Comparison of ENCODE assay signal across 9 mouse cellular contexts in the genomic region with DNA sequence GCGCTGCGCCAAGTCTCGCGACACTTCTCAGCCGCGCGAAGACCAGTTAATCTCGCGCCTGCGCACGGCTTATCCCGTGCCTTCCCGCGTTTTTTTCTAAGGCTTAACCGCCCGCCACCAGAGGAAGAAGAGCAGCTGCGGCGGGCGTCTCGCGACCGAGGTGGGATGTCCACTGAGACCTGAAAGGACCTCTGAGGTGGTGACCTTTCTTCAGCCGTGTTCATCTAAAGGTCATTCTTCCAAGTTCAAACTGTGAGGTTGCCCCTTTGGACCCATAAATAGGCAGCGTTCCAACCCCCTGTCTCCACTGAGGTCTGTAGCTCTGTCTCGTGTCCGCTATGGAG. TPM values are rescaled to one million over a fixed set of nuclear protein-coding genes. Genes with fewer than 3 reads are reported as not detected.
DNase-seq lines count a peak whose midpoint lies in the region; ATAC-seq lines count a peak whose summit lies in the region.
"Had no signal": no experiment of that assay in that cellular context is flagged by ENCODE, and none has a peak within 500 bp of the region (broad histone marks: within the 10 kb centered on the region; RNA-seq: fewer than 3 reads in every experiment).

No protein-coding gene starts in this region.

- no peaks in the 10 kb centered on the region for H3K27me3 ChIP-seq in kidney, embryonic 16.5 days (ENCODE audit: insufficient read depth, low read length)
- H3K27me3 ChIP-seq in embryonic facial prominence, embryonic 12.5 days: no peaks in the 10 kb centered on the region
- no peaks in the 10 kb centered on the region for H3K27me3 ChIP-seq in hindbrain, embryonic 16.5 days (replicated peaks; ENCODE audit: control insufficient read depth, insufficient read depth, low read length)
- H3K27me3 ChIP-seq in midbrain, embryonic 15.5 days (replicated peaks): no peaks in the 10 kb centered on the region

- H3K4me3 ChIP-seq in kidney, embryonic 16.5 days (ENCODE audit: low read length): peak overlapping the region; percentile 75
- H3K4me3 ChIP-seq in embryonic facial prominence, embryonic 12.5 days: peak overlapping the region; percentile 59
- peak overlapping the region; percentile 52 for H3K4me3 ChIP-seq in hindbrain, embryonic 16.5 days (ENCODE audit: low read length)
- H3K4me3 ChIP-seq in midbrain, embryonic 15.5 days: peak overlapping the region; percentile 94

- 26% methylated on average over 26 of the region's 26 CpGs for WGBS in kidney, embryonic 16.5 days
- WGBS in embryonic facial prominence, embryonic 12.5 days: 21% methylated on average over 26 of the region's 26 CpGs
- 22% methylated on average over 26 of the region's 26 CpGs for WGBS in hindbrain, embryonic 16.5 days
- 23% methylated on average over 26 of the region's 26 CpGs for WGBS in midbrain, embryonic 15.5 days

- peaks cover 29% of the 10 kb centered on the region for H3K4me1 ChIP-seq in kidney, embryonic 16.5 days (ENCODE audit: insufficient read depth, low read length)
- H3K4me1 ChIP-seq in embryonic facial prominence, embryonic 12.5 days: peaks cover 35% of the 10 kb centered on the region
- H3K4me1 ChIP-seq in hindbrain, embryonic 16.5 days (ENCODE audit: control insufficient read depth, insufficient read depth, low read depth, low read length): peaks cover 24% of the 10 kb centered on the region
- peaks cover 37% of the 10 kb centered on the region for H3K4me1 ChIP-seq in midbrain, embryonic 15.5 days

- peaks cover 6% of the 10 kb centered on the region; the same call in 1 of the 2 replicates for H3K36me3 ChIP-seq in kidney, embryonic 16.5 days (ENCODE audit: insufficient read depth, low read length)
- H3K36me3 ChIP-seq in embryonic facial prominence, embryonic 12.5 days: peaks cover 24% of the 10 kb centered on the region
- H3K36me3 ChIP-seq in hindbrain, embryonic 16.5 days (ENCODE audit: control insufficient read depth, insufficient read depth, low read length): peaks cover 3% of the 10 kb centered on the region; the same call in 1 of the 2 replicates
- H3K36me3 ChIP-seq in midbrain, embryonic 15.5 days (replicated peaks): peaks cover 3% of the 10 kb centered on the region; the same call in 1 of the 2 replicates

- no peak for DNase-seq in kidney, adult 18-20 months
- no peak for DNase-seq in urinary bladder, adult 18-20 months (ENCODE audit: low spot score in 2 of 2)
- no peak for DNase-seq in gastrocnemius, postnatal 4 days (ENCODE audit: low spot score in 2 of 2)
- DNase-seq in cerebellum, adult 9-11 months: no peak

- no peak overlapping the region for H3K27ac ChIP-seq in kidney, embryonic 16.5 days (ENCODE audit: low read length)
- H3K27ac ChIP-seq in embryonic facial prominence, embryonic 12.5 days: no peak overlapping the region
- peak overlapping the region; percentile 40; the same call in 1 of the 2 replicates for H3K27ac ChIP-seq in hindbrain, embryonic 16.5 days (ENCODE audit: low read depth, low read length)
- peak overlapping the region; percentile 8 for H3K27ac ChIP-seq in midbrain, embryonic 15.5 days

- peaks cover 5% of the 10 kb centered on the region; the same call in 1 of the 2 replicates for H3K9me3 ChIP-seq in kidney, embryonic 16.5 days (ENCODE audit: low read length)
- H3K9me3 ChIP-seq in embryonic facial prominence, embryonic 12.5 days: no peaks in the 10 kb centered on the region; the same call in 1 of the 2 replicates
- H3K9me3 ChIP-seq in hindbrain, embryonic 16.5 days (ENCODE audit: control insufficient read depth, low read length): peaks cover 2% of the 10 kb centered on the region; the same call in 1 of the 2 replicates
- no peaks in the 10 kb centered on the region for H3K9me3 ChIP-seq in midbrain, embryonic 15.5 days

- peak overlapping the region; percentile 77 for H3K4me2 ChIP-seq in kidney, embryonic 16.5 days (replicated peaks; ENCODE audit: low read depth, low read length)
- H3K4me2 ChIP-seq in embryonic facial prominence, embryonic 12.5 days (replicated peaks): peak overlapping the region; percentile 90
- H3K4me2 ChIP-seq in hindbrain, embryonic 16.5 days (ENCODE audit: low read length): peak overlapping the region; percentile 72
- peak overlapping the region; percentile 79 for H3K4me2 ChIP-seq in midbrain, embryonic 15.5 days

- ATAC-seq in kidney, embryonic 16.5 days (ENCODE audit: low FRiP score, low TSS enrichment): 0 out of 2 replicates have a peak, but pooled peaks have one; percentile 0
- ATAC-seq in embryonic facial prominence, embryonic 12.5 days (ENCODE audit: insufficient number of reproducible peaks, insufficient read depth, low FRiP score, low TSS enrichment): no peak
- ATAC-seq in hindbrain, embryonic 16.5 days: no peak
- ATAC-seq in midbrain, embryonic 15.5 days (replicated peaks): 0 out of 2 replicates have a peak, but pooled peaks have one; percentile 2

- 0 out of 2 replicates have a peak overlapping the region, but pooled peaks have one; percentile 29 for H3K9ac ChIP-seq in kidney, embryonic 16.5 days (replicated peaks; ENCODE audit: low read length)
- no peak overlapping the region for H3K9ac ChIP-seq in embryonic facial prominence, embryonic 12.5 days
- 0 out of 2 replicates have a peak overlapping the region, but pooled peaks have one; percentile 28 for H3K9ac ChIP-seq in hindbrain, embryonic 16.5 days (ENCODE audit: low read depth, low read length)
- no peak overlapping the region for H3K9ac ChIP-seq in midbrain, embryonic 15.5 days

RNA-seq across cellular contexts. Expression of gene Stag3, which starts 0.4 kb away (rescaled TPM):
- 4.3 TPM in 2 replicates for polyA plus RNA-seq in kidney, embryonic 16.5 days (2015; fragmentation: Nextera tagmentation; extraction: Ambion mirVana)
- 7.9 and 8.7 TPM in 2 replicates for polyA plus RNA-seq in embryonic facial prominence, embryonic 12.5 days (2016; fragmentation: Nextera tagmentation; extraction: Ambion mirVana)
- 10.3 and 13.8 TPM in 2 replicates for polyA plus RNA-seq in hindbrain, embryonic 16.5 days (2015; fragmentation: Nextera tagmentation; extraction: Ambion mirVana)
- 8.3 and 9.7 TPM in 2 replicates for polyA plus RNA-seq in midbrain, embryonic 15.5 days (2015; fragmentation: Nextera tagmentation; extraction: Ambion mirVana)
- 1 to 10 TPM in 1 of 2 experiments, under 1 TPM in 1; 0.54 to 1.4 TPM for total RNA-seq in gastrocnemius, postnatal 4 days (2021)

RNA-seq across cellular contexts. Expression of gene Gpc2, which starts 0.6 kb away (rescaled TPM):
- polyA plus RNA-seq in kidney, embryonic 16.5 days (2015; fragmentation: Nextera tagmentation; extraction: Ambion mirVana): 31.2 and 32.8 TPM in 2 replicates
- 70.1 and 75.3 TPM in 2 replicates for polyA plus RNA-seq in embryonic facial prominence, embryonic 12.5 days (2016; fragmentation: Nextera tagmentation; extraction: Ambion mirVana)
- polyA plus RNA-seq in hindbrain, embryonic 16.5 days (2015; fragmentation: Nextera tagmentation; extraction: Ambion mirVana): 113 and 140 TPM in 2 replicates
- polyA plus RNA-seq in midbrain, embryonic 15.5 days (2015; fragmentation: Nextera tagmentation; extraction: Ambion mirVana): 218 and 231 TPM in 2 replicates
- total RNA-seq in gastrocnemius, postnatal 4 days (2021): 1 to 10 TPM; 1.7 to 3.0 TPM

RNA-seq across cellular contexts. Expression of gene Gm43720, which starts 0.6 kb away (rescaled TPM):
- 0.15 and 0.28 TPM in 2 replicates for polyA plus RNA-seq in kidney, embryonic 16.5 days (2015; fragmentation: Nextera tagmentation; extraction: Ambion mirVana)
- 0.23 TPM in 1 of 2 replicates, not detected in the other for polyA plus RNA-seq in embryonic facial prominence, embryonic 12.5 days (2016; fragmentation: Nextera tagmentation; extraction: Ambion mirVana)
- 0.04 and 0.12 TPM in 2 replicates for polyA plus RNA-seq in hindbrain, embryonic 16.5 days (2015; fragmentation: Nextera tagmentation; extraction: Ambion mirVana)
- 0.04 and 0.09 TPM in 2 replicates for polyA plus RNA-seq in midbrain, embryonic 15.5 days (2015; fragmentation: Nextera tagmentation; extraction: Ambion mirVana)
- not detected for total RNA-seq in gastrocnemius, postnatal 4 days (2021)
- total RNA-seq: common myeloid progenitor, adult 5-6 weeks had no signal

RNA-seq across cellular contexts. Expression of gene Gal3st4, which starts 7.8 kb away (rescaled TPM):
- 2.3 and 2.7 TPM in 2 replicates for polyA plus RNA-seq in kidney, embryonic 16.5 days (2015; fragmentation: Nextera tagmentation; extraction: Ambion mirVana)
- 3.7 and 4.3 TPM in 2 replicates for polyA plus RNA-seq in embryonic facial prominence, embryonic 12.5 days (2016; fragmentation: Nextera tagmentation; extraction: Ambion mirVana)
- polyA plus RNA-seq in hindbrain, embryonic 16.5 days (2015; fragmentation: Nextera tagmentation; extraction: Ambion mirVana): 2.1 and 2.7 TPM in 2 replicates
- polyA plus RNA-seq in midbrain, embryonic 15.5 days (2015; fragmentation: Nextera tagmentation; extraction: Ambion mirVana): 2.1 and 2.9 TPM in 2 replicates
- total RNA-seq in gastrocnemius, postnatal 4 days (2021): under 1 TPM; 0.36 to 0.69 TPM
- total RNA-seq: common myeloid progenitor, adult 5-6 weeks had no signal

RNA-seq across cellular contexts. Expression of gene BC037034, which starts 16.6 kb away (rescaled TPM):
- polyA plus RNA-seq in kidney, embryonic 16.5 days (2015; fragmentation: Nextera tagmentation; extraction: Ambion mirVana): 5.0 and 6.6 TPM in 2 replicates
- 11.3 and 12.3 TPM in 2 replicates for polyA plus RNA-seq in embryonic facial prominence, embryonic 12.5 days (2016; fragmentation: Nextera tagmentation; extraction: Ambion mirVana)
- polyA plus RNA-seq in hindbrain, embryonic 16.5 days (2015; fragmentation: Nextera tagmentation; extraction: Ambion mirVana): 15.3 and 18.4 TPM in 2 replicates
- polyA plus RNA-seq in midbrain, embryonic 15.5 days (2015; fragmentation: Nextera tagmentation; extraction: Ambion mirVana): 19.5 and 20.8 TPM in 2 replicates
- total RNA-seq in gastrocnemius, postnatal 4 days (2021): 1 to 10 TPM; 8.0 to 9.5 TPM

Comparison
In these comparisons a context has a peak if more than half of its experiments do, and no peak if none do; other contexts are left out.
1. ATAC-seq: peak in kidney, embryonic 16.5 days (single experiment) and midbrain, embryonic 15.5 days (single experiment); none in embryonic facial prominence, embryonic 12.5 days (single experiment) and hindbrain, embryonic 16.5 days (single experiment).
2. H3K27ac ChIP-seq: peak in hindbrain, embryonic 16.5 days (single experiment) and midbrain, embryonic 15.5 days (single experiment); none in kidney, embryonic 16.5 days (single experiment) and embryonic facial prominence, embryonic 12.5 days (single experiment).
3. H3K9ac ChIP-seq: peak in kidney, embryonic 16.5 days (single experiment) and hindbrain, embryonic 16.5 days (single experiment); none in embryonic facial prominence, embryonic 12.5 days (single experiment) and midbrain, embryonic 15.5 days (single experiment).
4. Peak in every context shown above with its lines, with median percentiles within 50 percentile points of each other: H3K4me2 ChIP-seq and H3K4me3 ChIP-seq.